Mouse (Mus musculus) T-helper 17 cell (primary cell): ENCODE measurements at regions not wholly inside any gene's neighbourhood (a gene's known extent, or its start where the extent isn't known, plus 50 kb on each side); places are given as distances from the start of the nearest gene placed in this dataset.

Experiments used
- in situ Hi-C, 2 experiments: fragments of 300-600 bp; cut with MboI, MseI; formaldehyde crosslinking; loops; 1 replicate in 1 of 2; 2 replicates in 1 of 2; pipeline ENCODE4 v1.15.1; 2025; ENCODE audit warnings: high pct_unique_total_duplicates in 2 of 2

- in situ Hi-C loops = loop anchor here (5.0 kb wide), 2 partner anchors 56 to 61 kb away; no protein-coding TSS in a partner anchor
Observed at GRCm38 (mm10) chr2:48456072-48457040, 357.6 kb upstream of the Acvr2a start.

GRCm38 (mm10) chr2:48457117-48457516 is 356.8 kb upstream of the Acvr2a start:
- in situ Hi-C loops = loop anchor here (5.0 kb wide), 2 partner anchors 55 to 60 kb away; no protein-coding TSS in a partner anchor

DNA sequence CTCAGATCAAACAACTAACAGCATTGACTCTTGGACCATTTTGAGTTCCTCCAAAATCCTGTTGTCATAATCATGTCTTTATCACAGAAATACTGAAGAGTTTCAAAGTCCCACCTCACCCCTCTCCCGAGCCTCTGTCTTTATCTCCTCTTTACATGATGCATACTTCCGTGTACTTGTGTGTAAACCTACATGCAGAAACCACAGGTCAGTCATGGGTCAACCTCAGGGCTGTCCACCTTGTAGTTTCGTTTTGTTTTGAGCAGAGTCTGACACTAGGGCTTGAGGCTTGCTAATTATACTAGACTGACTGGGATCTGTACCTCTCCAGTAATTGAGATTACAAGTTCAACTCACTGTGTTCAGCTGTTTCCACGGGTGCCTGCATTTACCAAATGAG is 348.4 kb upstream of the Acvr2a start:
- in situ Hi-C loops = no loop called here

GRCm38 (mm10) chr2:48468895-48469294 is 345.0 kb upstream of the Acvr2a start:
- in situ Hi-C loops = no loop called here

GRCm38 (mm10) chr2:48469357-48469756 is 344.6 kb upstream of the Acvr2a start:
- in situ Hi-C loops = no loop called here

DNA sequence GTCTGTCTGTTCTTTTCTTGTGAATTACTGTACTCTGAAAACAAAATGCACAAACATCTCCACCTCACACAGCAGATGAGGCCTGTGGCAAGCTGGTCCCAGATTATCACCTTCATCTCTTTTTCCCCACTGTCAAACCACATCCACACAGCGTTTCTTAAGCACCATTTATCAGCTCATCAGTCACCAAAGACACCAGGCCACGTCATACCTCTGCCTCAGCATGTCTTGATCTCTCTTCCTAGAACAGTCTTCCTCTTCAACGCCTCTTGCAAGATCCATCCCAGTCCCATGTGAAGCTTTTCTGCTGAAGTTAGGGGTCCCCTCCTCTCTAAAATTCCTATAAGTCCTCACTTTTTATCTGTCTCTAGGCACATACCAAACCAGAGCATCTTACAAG is 340.8 kb upstream of the Acvr2a start:
- in situ Hi-C loops = loop anchor here (5.0 to 10.0 kb wide), 2 partner anchors 151 to 422 kb away; no protein-coding TSS in a partner anchor

DNA sequence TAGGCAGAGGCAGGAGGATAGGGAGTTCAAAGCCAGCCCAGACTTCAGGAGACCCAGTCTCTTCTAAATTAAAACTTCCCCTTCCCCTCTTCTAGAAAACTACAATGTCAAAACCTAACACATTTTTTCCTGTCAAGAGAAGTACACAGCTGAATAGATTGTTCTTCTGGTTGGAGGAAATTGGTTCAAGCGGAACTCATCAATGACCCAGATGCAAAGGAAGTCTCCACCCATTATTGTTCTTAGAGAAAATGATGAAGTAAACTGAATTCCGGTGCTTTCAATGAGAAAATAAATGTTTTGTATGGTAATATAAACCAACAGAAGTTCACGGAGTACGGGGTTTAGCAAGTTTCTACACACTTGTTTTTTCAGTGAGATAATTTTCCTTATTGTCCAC is 339.3 kb upstream of the Acvr2a start:
- in situ Hi-C loops = loop anchor here (5.0 to 10.0 kb wide), 2 partner anchors 152 to 420 kb away; no protein-coding TSS in a partner anchor

DNA sequence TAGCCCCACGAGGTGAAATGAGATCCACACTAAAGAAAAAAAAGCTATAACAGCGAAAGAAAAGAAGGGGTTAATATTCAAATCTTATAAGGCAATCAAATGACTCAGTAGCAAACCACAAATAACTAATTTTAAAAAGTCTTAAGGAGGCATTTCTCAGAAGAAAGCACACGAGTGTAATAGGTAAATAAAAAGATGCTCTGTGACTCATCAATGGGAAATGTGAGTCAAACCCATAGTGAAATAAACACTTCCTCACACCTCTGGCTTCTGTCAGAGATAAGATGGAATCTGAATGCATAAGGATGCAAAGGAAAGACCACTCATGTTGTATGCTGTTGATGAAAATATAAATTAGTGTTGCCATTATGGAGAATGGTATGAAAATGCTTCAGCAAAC is 337.1 kb upstream of the Acvr2a start:
- in situ Hi-C loops = loop anchor here in 1 of 2 experiments (10.0 kb wide), 1 partner anchor 418 kb away; no protein-coding TSS in a partner anchor

GRCm38 (mm10) chr2:48477336-48477735 is 336.6 kb upstream of the Acvr2a start:
- in situ Hi-C loops = loop anchor here in 1 of 2 experiments (10.0 kb wide), 1 partner anchor 417 kb away; no protein-coding TSS in a partner anchor

GRCm38 (mm10) chr2:48479601-48480000 is 334.3 kb upstream of the Acvr2a start:
- in situ Hi-C loops = loop anchor here in 1 of 2 experiments (10.0 kb wide), 1 partner anchor 415 kb away; no protein-coding TSS in a partner anchor

- in situ Hi-C loops = no loop called here
Observed at GRCm38 (mm10) chr2:48480428-48481191, 333.3 kb upstream of the Acvr2a start.

- in situ Hi-C loops = no loop called here
Observed at GRCm38 (mm10) chr2:48481209-48481742, 332.6 kb upstream of the Acvr2a start.

- in situ Hi-C loops = loop anchor here in 1 of 2 experiments (10.0 kb wide), 1 partner anchor 1689 kb away; no protein-coding TSS in a partner anchor
Observed at GRCm38 (mm10) chr2:48493574-48493973, 320.3 kb upstream of the Acvr2a start.

DNA sequence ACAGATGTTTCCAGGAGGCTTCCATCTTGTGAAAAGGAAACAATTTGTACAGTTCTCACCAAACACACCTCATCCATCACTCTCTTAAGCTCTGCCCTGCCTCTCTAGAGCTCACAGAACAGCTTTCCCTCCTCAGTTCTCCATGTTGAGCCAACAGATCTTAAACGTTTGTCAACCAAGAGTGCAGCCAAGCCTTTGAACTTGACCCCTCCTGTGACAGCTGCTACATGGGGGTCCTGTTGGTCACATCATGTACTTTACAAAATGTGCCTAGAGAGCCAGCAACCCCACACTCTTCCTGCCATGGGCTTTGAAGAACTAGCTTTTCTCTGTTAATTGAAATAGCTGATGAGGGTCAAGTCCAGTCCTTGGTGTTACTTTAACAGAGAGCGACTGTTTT is 319.8 kb upstream of the Acvr2a start:
- in situ Hi-C loops = loop anchor here in 1 of 2 experiments (10.0 kb wide), 1 partner anchor 1689 kb away; no protein-coding TSS in a partner anchor

- in situ Hi-C loops = loop anchor here in 1 of 2 experiments (10.0 kb wide), 1 partner anchor 1690 kb away; no protein-coding TSS in a partner anchor
Observed at GRCm38 (mm10) chr2:48494632-48495031, 319.3 kb upstream of the Acvr2a start.

DNA sequence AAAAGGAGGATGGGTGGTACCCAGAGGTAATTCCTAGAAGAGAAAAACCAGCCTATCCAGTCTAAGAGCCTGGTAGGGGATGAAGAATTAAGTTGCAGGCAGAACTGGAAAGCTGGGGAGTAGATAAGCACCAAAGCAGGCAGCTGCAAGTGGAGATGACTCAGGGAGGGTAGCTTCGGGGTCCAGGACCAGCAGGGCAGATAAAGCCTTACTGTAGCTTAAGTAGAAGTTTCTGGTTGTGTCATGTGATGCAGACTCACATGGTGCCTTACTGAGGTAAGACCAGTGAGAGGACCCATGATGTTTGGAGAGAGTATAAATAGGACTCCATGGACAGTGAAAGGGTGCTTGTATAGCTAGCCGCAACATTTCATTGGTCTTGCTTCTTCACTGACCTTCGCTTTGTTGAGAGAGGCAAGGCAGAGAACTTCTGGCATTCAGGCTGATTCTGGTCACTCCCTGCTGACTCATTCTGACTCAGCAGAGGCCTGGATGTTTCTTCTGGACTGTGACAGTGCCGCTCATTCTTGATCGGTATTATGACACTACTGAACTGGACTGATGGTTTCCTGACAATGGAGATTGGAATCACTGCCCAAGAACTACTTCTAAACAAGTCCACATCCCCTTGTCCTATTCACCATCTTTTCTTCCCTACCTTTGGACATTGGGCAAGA is 315.7 kb upstream of the Acvr2a start:
- in situ Hi-C loops = loop anchor here in 1 of 2 experiments (10.0 kb wide), 1 partner anchor 1693 kb away; no protein-coding TSS in a partner anchor

- in situ Hi-C loops = loop anchor here in 1 of 2 experiments (10.0 kb wide), 1 partner anchor 1695 kb away; no protein-coding TSS in a partner anchor
Observed at GRCm38 (mm10) chr2:48499396-48499795, 314.5 kb upstream of the Acvr2a start.

GRCm38 (mm10) chr2:48501387-48501786 is 312.5 kb upstream of the Acvr2a start:
- in situ Hi-C loops = no loop called here

DNA sequence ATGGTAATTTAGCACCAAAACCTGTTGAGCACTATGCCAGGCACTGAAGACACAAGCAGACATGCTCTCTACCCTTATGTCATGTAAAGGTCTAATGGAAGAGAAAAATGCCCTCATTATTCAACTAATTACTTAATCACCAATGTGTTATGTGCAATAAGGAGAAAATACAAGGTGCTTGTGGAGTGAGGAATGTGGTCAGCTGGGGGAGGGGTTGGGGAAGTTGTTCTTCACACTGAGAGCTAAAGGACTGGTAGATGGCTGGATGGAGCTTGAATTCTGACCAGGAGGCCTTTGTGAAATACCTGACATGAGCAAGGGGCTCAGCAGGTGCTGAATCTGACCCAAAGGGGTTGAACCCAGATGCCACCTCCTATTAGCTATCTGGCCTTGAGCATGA is 300.1 kb upstream of the Acvr2a start:
- in situ Hi-C loops = loop anchor here in 1 of 2 experiments (5.0 kb wide), 1 partner anchor 57 kb away; no protein-coding TSS in a partner anchor

- in situ Hi-C loops = loop anchor here in 1 of 2 experiments (5.0 kb wide), 1 partner anchor 63 kb away; no protein-coding TSS in a partner anchor
Observed at GRCm38 (mm10) chr2:48519838-48520404, 294.0 kb upstream of the Acvr2a start.
